Mouse (Mus musculus): ENCODE data around the gene Nlrc5. TPM values are rescaled to one million over a fixed set of nuclear protein-coding genes. Genes with fewer than 3 reads are reported as not detected.

Nlrc5 gene
- total and polyA plus RNA-seq, 3 experiments: 0.03 TPM; not detected in 2

GRCm38 (mm10) chr8:94472741-94473140 is 38.6 kb downstream of the Nlrc5 start:
- no peak for TF ChIP-seq MYC (IDR thresholded peaks at IDR 0.05; ENCODE audit: low read depth, low read length)
- no peak for TF ChIP-seq NRF1 (IDR thresholded peaks at IDR 0.05; ENCODE audit: insufficient read depth, low read depth, low read length, poor library complexity, severe bottlenecking)
- TF ChIP-seq JUND (IDR thresholded peaks at IDR 0.05; ENCODE audit: low read depth, low read length): no peak
- no peak for TF ChIP-seq SMC3 (IDR thresholded peaks at IDR 0.05; ENCODE audit: low read depth, low read length)
- no peak for TF ChIP-seq GATA1 (IDR thresholded peaks at IDR 0.05; ENCODE audit: low read depth, low read length)
- no peak for TF ChIP-seq POLR2AphosphoS5 (IDR thresholded peaks at IDR 0.05; ENCODE audit: borderline replicate concordance, low read depth, low read length)
- no peak for TF ChIP-seq HCFC1 (IDR thresholded peaks at IDR 0.05; ENCODE audit: low read depth, low read length)
- no peak for TF ChIP-seq CHD1 (IDR thresholded peaks at IDR 0.05; ENCODE audit: low read depth, low read length)
- no peak for TF ChIP-seq ELF1 (IDR thresholded peaks at IDR 0.05; ENCODE audit: low read depth, low read length)
- TF ChIP-seq MAFK (IDR thresholded peaks at IDR 0.05; ENCODE audit: borderline replicate concordance, low read depth, low read length): no peak
- TF ChIP-seq MAX (IDR thresholded peaks at IDR 0.05; ENCODE audit: low read length): no peak
- no peak for TF ChIP-seq MXI1 (IDR thresholded peaks at IDR 0.05; ENCODE audit: low read depth, low read length)
- no peak for TF ChIP-seq RAD21 (IDR thresholded peaks at IDR 0.05; ENCODE audit: low read depth, low read length)
- TF ChIP-seq ZMIZ1 (IDR thresholded peaks at IDR 0.05; ENCODE audit: low read depth, low read length): no peak
- TF ChIP-seq TBP (IDR thresholded peaks at IDR 0.05; ENCODE audit: low read depth, low read length): no peak
- TF ChIP-seq CTCF (IDR thresholded peaks at IDR 0.05 in 2 of 3, conservative IDR thresholded peaks at IDR 0.05 in 1 of 3; ENCODE audit: control insufficient read depth in 1 of 3, insufficient read depth in 1 of 3, low read depth in 2 of 3, low read length in 3 of 3, poor library complexity in 1 of 3, severe bottlenecking in 1 of 3): no peak
- no peak for TF ChIP-seq TAL1 (IDR thresholded peaks at IDR 0.05; ENCODE audit: low read length)
- TF ChIP-seq GABPA (IDR thresholded peaks at IDR 0.05; ENCODE audit: low read depth, low read length): no peak
- no peak for TF ChIP-seq TCF12 (IDR thresholded peaks at IDR 0.05; ENCODE audit: low read depth, low read length)
- no peak for TF ChIP-seq MYB (IDR thresholded peaks at IDR 0.05; ENCODE audit: low read depth, low read length)
- no peaks in the 10 kb centered on the region for H3K9me3 ChIP-seq (replicated peaks; ENCODE audit: insufficient read depth, low read length)

GRCm38 (mm10) chr8:94473431-94473830 is 39.3 kb downstream of the Nlrc5 start:
- H3K4me3 ChIP-seq (ENCODE audit: control insufficient read depth in 1 of 2, insufficient read depth in 1 of 2, low read depth in 2 of 2, low read length in 2 of 2): no peak overlapping the region
- no peak for DNase-seq (ENCODE audit: low read depth, low spot score)
- no peak overlapping the region for H3K27ac ChIP-seq (ENCODE audit: control insufficient read depth, low read depth, low read length)
- no peaks in the 10 kb centered on the region for H3K9me3 ChIP-seq (replicated peaks; ENCODE audit: insufficient read depth, low read length)
- no peaks in the 10 kb centered on the region for H3K79me2 ChIP-seq (ENCODE audit: control insufficient read depth, insufficient read depth, low read length, poor library complexity)
- H3K36me3 ChIP-seq (ENCODE audit: control insufficient read depth in 1 of 2, insufficient read depth in 2 of 2, low read length in 2 of 2): no peaks in the 10 kb centered on the region
- peaks cover 0 to 3% of the 10 kb centered on the region in 2 experiments; a peak in 3 of 4 replicates for H3K27me3 ChIP-seq (ENCODE audit: control insufficient read depth in 1 of 2, insufficient read depth in 2 of 2, low read length in 2 of 2)
- TF ChIP-seq GATA1 (IDR thresholded peaks at IDR 0.05; ENCODE audit: low read depth, low read length) (no peak), USF1 (IDR thresholded peaks at IDR 0.05; ENCODE audit: low read depth, low read length) (no peak), POLR2A (IDR thresholded peaks at IDR 0.05; ENCODE audit: control insufficient read depth in 1 of 2, insufficient read depth in 1 of 2, low read depth in 1 of 2, low read length in 2 of 2, poor library complexity in 1 of 2) (no peak), ZKSCAN1 (IDR thresholded peaks at IDR 0.05; ENCODE audit: low read depth, low read length) (no peak), MAZ (IDR thresholded peaks at IDR 0.05; ENCODE audit: low read depth, low read length) (no peak), HCFC1 (IDR thresholded peaks at IDR 0.05; ENCODE audit: low read depth, low read length) (no peak), MXI1 (IDR thresholded peaks at IDR 0.05; ENCODE audit: low read depth, low read length) (no peak), ZC3H11A (IDR thresholded peaks at IDR 0.05; ENCODE audit: low read depth, low read length) (no peak)
- no peak overlapping the region for H3K9ac ChIP-seq (ENCODE audit: control insufficient read depth, low read depth, low read length, poor library complexity, severe bottlenecking)
- no peaks in the 10 kb centered on the region for H3K4me1 ChIP-seq (ENCODE audit: control insufficient read depth in 1 of 2, insufficient read depth in 2 of 2, low read length in 2 of 2)

More at GRCm38 (mm10) chr8:94472741-94473140, 38.6 kb downstream of the Nlrc5 start:
- no peak overlapping the region for H3K4me3 ChIP-seq (ENCODE audit: control insufficient read depth in 1 of 2, insufficient read depth in 1 of 2, low read depth in 2 of 2, low read length in 2 of 2)
- H3K27ac ChIP-seq (ENCODE audit: control insufficient read depth, low read depth, low read length): no peak overlapping the region
- no peak overlapping the region for H3K9ac ChIP-seq (ENCODE audit: control insufficient read depth, low read depth, low read length, poor library complexity, severe bottlenecking)
- no peak for DNase-seq (ENCODE audit: low read depth, low spot score)
- peaks cover 0 to 3% of the 10 kb centered on the region in 2 experiments; a peak in 3 of 4 replicates for H3K27me3 ChIP-seq (ENCODE audit: control insufficient read depth in 1 of 2, insufficient read depth in 2 of 2, low read length in 2 of 2)
- no peaks in the 10 kb centered on the region for H3K4me1 ChIP-seq (ENCODE audit: control insufficient read depth in 1 of 2, insufficient read depth in 2 of 2, low read length in 2 of 2)
- no peaks in the 10 kb centered on the region for H3K36me3 ChIP-seq (ENCODE audit: control insufficient read depth in 1 of 2, insufficient read depth in 2 of 2, low read length in 2 of 2)
- no peaks in the 10 kb centered on the region for H3K79me2 ChIP-seq (ENCODE audit: control insufficient read depth, insufficient read depth, low read length, poor library complexity)
